Mouse (Mus musculus) limb, embryonic 11.5 days (tissue): Measurements from ENCODE around the gene Hip1. TPM values are rescaled to one million over a fixed set of nuclear protein-coding genes. Genes with fewer than 3 reads are reported as not detected.

Experiments
- ATAC-seq: fragments of 200-750 bp; cut with Nextera tagmentation; 2 replicates; pipeline ENCODE4 v1.8.0; 2017; ENCODE audit warnings: low read depth; ENCODE audit not compliant: insufficient number of reproducible peaks, low FRiP score, low TSS enrichment
- DNase-seq: peaks from one replicate; pipeline ENCODE4 v3.0.0-alpha.2; 2015; ENCODE audit warnings: low spot score
- H3K27ac ChIP-seq: fragments of 300-500 bp; sonication (generic); replicated peaks from 2 replicates; pipeline ENCODE4 v1.5.1; 2014; ENCODE audit warnings: low read depth, mild to moderate bottlenecking, low read length
- H3K27me3 ChIP-seq: fragments of 300-500 bp; sonication (generic); 2 replicates; pipeline ENCODE4 v1.6.1; 2014; ENCODE audit warnings: mild to moderate bottlenecking, low read length, mixed read lengths; ENCODE audit not compliant: control insufficient read depth, insufficient read depth
- H3K36me3 ChIP-seq: fragments of 300-500 bp; sonication (generic); 2 replicates; pipeline ENCODE4 v1.6.1; 2014; ENCODE audit warnings: mild to moderate bottlenecking, low read length, moderate library complexity, mixed read lengths; ENCODE audit not compliant: control insufficient read depth, insufficient read depth
- H3K4me1 ChIP-seq: fragments of 300-500 bp; sonication (generic); 2 replicates; pipeline ENCODE4 v1.6.1; 2014; ENCODE audit warnings: low read length, mixed read lengths; ENCODE audit not compliant: control insufficient read depth, insufficient read depth
- H3K4me2 ChIP-seq: fragments of 300-500 bp; sonication (generic); 2 replicates; pipeline ENCODE4 v1.6.1; 2014; ENCODE audit warnings: low read depth, mild to moderate bottlenecking, moderate library complexity; ENCODE audit not compliant: severe bottlenecking
- H3K4me3 ChIP-seq: fragments of 300-500 bp; sonication (generic); 2 replicates; pipeline ENCODE4 v1.5.1; 2014; ENCODE audit warnings: low read depth, low read length
- H3K9ac ChIP-seq: fragments of 300-500 bp; sonication (generic); 2 replicates; pipeline ENCODE4 v1.6.1; 2014; ENCODE audit warnings: mild to moderate bottlenecking, low read length
- H3K9me3 ChIP-seq: fragments of 300-500 bp; sonication (generic); 2 replicates; pipeline ENCODE4 v1.6.1; 2016; ENCODE audit warnings: low read length; ENCODE audit not compliant: control insufficient read depth
- WGBS: fragments of 180-500 bp; shearing (Covaris S2); extraction: QIAGEN DNeasy Blood & Tissue Kit; methylation state at CpG from one replicate; pipeline ENCODE4 v1.1.7; 2014; 5-methylcytosine and 5-hydroxymethylcytosine counted together
- polyA plus RNA-seq: library from polyadenylated mRNA; unstranded; fragments of >200 nt; fragmentation: Nextera tagmentation; extraction: Ambion mirVana; gene quantifications from 2 replicates; pipeline ENCODE4 v1.2.1, GENCODE M21; 2014

Hip1 gene
- polyA plus RNA-seq, 1 experiment from 2014 or later = 35.2 TPM

DNA sequence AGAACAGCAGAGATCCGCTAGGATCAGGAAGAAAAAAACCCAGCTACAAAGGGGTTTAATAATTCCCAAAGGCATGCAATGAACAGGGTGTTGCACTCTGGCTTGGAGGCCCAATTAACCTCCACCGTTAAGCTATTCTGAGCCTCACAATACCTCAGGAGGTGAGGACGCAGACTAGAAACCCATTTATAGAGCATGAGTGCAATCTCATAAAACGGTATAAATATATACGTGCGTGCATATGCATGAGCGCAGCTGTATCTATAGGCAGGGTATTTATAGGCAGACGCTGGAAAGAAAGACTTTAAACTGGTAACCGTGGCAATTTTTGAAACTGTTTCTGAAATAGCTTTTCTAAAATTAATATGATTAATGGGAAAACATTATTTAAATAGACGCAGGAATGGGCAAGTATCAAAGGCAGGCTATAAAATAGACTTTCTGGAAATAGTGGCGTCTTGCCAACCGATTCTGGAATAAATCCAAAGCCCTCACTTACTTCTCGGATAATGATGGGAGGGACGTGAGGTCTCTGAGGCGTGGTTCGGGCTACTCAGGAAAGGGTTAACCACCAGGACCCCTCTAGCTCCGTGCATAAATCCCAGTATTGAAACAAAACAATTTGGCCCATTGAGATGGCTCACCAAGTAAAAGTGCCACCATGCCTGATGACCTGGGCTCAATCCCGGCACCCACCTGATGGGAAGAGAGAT lies 37.2 kb downstream of the Hip1 start:
- Histone ChIP-seq H3K27me3 (no peaks in the 10 kb centered on the region), H3K9ac (no peak overlapping the region), H3K4me3 (no peak overlapping the region), H3K27ac (no peak overlapping the region), H3K36me3 (no peaks in the 10 kb centered on the region), H3K4me1 (no peaks in the 10 kb centered on the region), H3K9me3 (no peaks in the 10 kb centered on the region), H3K4me2 (no peak overlapping the region)
- DNase-seq = no peak
- no peak for ATAC-seq
- WGBS = 72% methylated on average over 18 of the region's 18 CpGs

DNA sequence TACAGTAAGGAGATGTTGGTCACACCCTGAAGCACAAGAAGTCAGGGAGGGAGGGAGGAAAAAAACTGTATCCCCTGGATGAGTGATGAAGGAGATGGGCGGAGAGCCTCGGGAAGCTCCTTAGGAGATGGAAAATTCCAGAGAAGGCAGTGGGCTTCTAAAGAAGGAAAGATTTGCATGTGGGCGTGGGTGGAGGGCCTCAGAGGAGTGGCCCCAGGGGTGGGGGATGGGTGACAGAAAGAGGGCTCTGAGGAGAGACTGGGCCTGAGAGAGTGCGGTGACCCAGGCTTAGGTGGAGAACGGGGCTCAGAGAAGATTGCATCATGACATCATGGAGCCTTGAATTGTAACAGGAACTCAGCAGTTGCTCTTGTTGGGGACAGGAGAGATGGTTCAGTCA lies 39.5 kb downstream of the Hip1 start:
- Histone ChIP-seq H3K27me3 (no peaks in the 10 kb centered on the region), H3K9ac (no peak overlapping the region), H3K9me3 (no peaks in the 10 kb centered on the region), H3K36me3 (no peaks in the 10 kb centered on the region), H3K4me3 (no peak overlapping the region), H3K4me1 (no peaks in the 10 kb centered on the region), H3K4me2 (no peak overlapping the region), H3K27ac (no peak overlapping the region)
- DNase-seq = no peak
- WGBS = 62% methylated on average over 5 of the region's 5 CpGs
- no peak for ATAC-seq

DNA sequence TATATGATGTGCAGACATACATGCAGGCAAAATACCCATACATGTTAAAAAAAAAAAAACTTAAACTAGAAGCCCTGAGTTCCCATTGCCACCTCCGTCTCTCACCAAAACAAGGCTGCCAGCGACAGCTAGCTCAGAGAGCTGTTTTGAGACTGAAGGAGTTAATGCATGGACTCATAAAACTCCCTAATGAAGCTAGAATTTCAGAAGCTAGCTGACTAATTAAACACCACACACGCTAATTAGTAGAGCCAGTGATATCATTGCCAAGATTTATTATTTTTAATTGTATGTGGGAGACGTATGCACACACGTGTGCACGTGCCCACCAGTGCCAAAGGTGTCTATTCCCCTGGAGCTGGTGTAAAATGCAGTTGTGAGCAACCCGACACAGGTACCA lies 42.0 kb downstream of the Hip1 start:
- Histone ChIP-seq H3K9ac (no peak overlapping the region), H3K36me3 (no peaks in the 10 kb centered on the region), H3K4me2 (no peak overlapping the region), H3K4me3 (no peak overlapping the region), H3K27ac (no peak overlapping the region), H3K27me3 (no peaks in the 10 kb centered on the region), H3K9me3 (no peaks in the 10 kb centered on the region), H3K4me1 (no peaks in the 10 kb centered on the region)
- DNase-seq = no peak
- ATAC-seq = no peak
- WGBS = 59% methylated on average over 7 of the region's 7 CpGs

DNA sequence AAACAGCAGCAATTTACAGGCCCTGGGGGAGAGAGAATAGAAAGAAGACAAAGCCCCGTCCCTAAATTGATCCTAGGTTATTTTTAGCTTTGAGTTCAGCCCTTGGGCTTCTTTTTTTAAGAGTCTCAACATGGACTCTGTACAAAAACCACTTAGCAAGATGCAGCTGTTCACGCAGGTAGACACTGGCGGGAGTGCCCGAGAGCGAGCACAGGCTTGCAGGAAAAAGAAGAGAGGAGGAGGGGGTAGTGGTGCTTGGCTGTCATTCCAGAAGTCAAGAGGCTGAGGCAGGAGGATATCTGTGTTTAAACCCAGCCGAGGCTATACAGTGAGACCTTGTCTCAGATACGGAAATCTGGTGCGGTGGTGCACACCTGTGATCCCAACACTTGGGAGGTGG lies 42.9 kb downstream of the Hip1 start:
- no peak for DNase-seq
- ATAC-seq = no peak
- Histone ChIP-seq H3K4me1 (no peaks in the 10 kb centered on the region), H3K4me3 (no peak overlapping the region), H3K9ac (no peak overlapping the region), H3K4me2 (no peak overlapping the region), H3K9me3 (no peaks in the 10 kb centered on the region), H3K27me3 (no peaks in the 10 kb centered on the region), H3K36me3 (no peaks in the 10 kb centered on the region), H3K27ac (no peak overlapping the region)
- WGBS = 75% methylated on average over 8 of the region's 8 CpGs

DNA sequence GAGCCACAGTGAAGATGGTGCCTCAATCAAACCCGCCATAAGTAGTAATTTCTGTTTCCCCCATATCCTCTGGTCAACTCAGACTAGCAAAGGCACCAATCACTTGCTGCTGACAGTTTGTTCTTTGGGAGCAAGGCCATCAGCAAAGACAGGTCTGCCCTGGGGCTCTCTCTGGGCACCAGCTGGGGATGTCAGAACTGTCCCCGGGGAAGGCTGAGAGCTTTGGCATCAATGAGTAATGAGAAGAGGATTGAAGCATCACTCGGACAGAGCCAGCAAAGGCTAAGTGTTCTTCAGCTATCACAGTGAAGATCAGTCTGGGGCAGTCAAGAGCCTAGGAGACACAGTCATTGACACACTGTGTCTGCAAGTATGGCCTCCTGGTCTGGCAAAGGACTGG lies 46.0 kb downstream of the Hip1 start:
- Histone ChIP-seq H3K4me1 (no peaks in the 10 kb centered on the region), H3K27me3 (no peaks in the 10 kb centered on the region), H3K27ac (no peak overlapping the region), H3K9ac (no peak overlapping the region), H3K4me2 (no peak overlapping the region), H3K36me3 (no peaks in the 10 kb centered on the region), H3K9me3 (no peaks in the 10 kb centered on the region), H3K4me3 (no peak overlapping the region)
- ATAC-seq (no peak), DNase-seq (no peak)
- WGBS = 86% methylated on average over 3 of the region's 3 CpGs

DNA sequence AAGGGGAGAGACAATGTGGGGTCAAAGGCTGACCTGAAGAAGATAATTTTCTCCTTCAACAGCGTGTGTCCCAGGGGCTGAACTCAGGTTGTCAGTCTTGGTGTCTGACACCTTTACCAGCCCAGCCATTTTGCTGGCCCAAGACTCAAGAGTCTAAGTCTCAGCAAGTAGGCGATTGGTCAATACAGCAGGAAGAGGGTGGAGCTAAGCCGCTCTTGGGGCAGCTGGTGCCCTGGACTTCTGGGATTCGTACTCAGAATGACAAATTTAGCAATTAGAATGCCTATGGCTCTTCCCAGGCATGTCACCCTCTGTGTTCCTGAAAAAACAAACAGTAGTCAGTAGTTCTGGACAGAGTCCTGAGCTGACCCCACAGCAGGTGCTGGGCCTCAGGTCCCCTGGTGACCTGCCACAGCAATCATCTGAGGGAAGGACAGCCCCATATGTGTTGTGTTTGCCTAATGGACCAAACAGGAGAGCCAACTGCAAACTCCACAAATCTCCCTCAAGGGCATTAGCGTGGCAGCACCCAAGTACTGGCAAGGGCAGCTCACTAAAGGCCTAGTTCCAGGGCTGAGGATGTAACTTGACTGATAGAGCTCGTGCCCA lies 47.5 kb downstream of the Hip1 start:
- 78% methylated on average over 6 of the region's 6 CpGs for WGBS
- DNase-seq = no peak
- Histone ChIP-seq H3K9ac (no peak overlapping the region), H3K36me3 (no peaks in the 10 kb centered on the region), H3K4me3 (no peak overlapping the region), H3K27ac (no peak overlapping the region), H3K9me3 (no peaks in the 10 kb centered on the region), H3K4me1 (no peaks in the 10 kb centered on the region), H3K27me3 (no peaks in the 10 kb centered on the region), H3K4me2 (no peak overlapping the region)
- ATAC-seq = no peak

DNA sequence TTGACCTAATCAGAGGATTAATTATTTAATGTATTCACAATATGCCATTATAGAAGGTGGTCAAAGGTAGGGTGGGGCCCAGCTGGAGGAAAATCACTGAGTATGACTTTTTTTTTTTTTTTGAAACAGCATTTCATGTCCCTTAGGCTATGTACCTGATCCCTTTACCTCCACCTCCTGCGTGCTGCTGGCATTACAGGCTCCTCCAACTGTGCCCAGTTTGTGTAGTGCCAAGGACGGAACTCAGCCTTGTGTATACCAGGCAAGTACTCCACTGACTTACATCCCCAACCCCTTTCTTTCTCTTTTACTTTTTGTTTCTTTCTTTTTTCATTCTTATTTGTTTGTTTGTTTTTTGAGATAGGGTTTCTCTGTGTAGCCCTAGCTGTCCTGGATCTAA lies 48.4 kb downstream of the Hip1 start:
- DNase-seq = no peak
- no peaks in the 10 kb centered on the region for H3K27me3 ChIP-seq
- ATAC-seq = no peak
- no peak overlapping the region for H3K27ac ChIP-seq
- H3K4me1 ChIP-seq = no peaks in the 10 kb centered on the region
- H3K4me3 ChIP-seq = no peak overlapping the region
- no peak overlapping the region for H3K4me2 ChIP-seq
- H3K9me3 ChIP-seq = no peaks in the 10 kb centered on the region
- H3K36me3 ChIP-seq = no peaks in the 10 kb centered on the region
- no peak overlapping the region for H3K9ac ChIP-seq
- WGBS = 74% methylated on average over 2 of the region's 2 CpGs

DNA sequence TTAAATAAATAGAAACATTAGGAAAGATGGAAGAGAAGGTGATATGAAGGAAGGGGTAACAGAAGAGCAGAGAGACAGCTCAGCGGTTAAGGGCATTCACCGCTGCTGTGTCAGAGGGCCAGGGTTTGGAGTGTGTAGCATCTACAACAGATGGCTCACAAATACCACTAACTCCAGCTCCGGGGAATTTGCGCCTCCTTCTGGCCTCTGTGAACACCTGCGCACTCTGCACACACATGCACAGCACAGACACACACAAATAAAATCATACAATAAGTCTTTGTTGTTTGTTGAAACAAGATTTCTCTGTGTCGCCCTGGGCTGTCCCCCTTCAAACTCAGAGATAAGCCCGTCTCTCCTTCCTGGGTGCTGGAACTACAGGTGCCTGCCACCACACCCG lies 49.4 kb downstream of the Hip1 start:
- ATAC-seq (no peak), DNase-seq (no peak)
- no peak overlapping the region for H3K27ac ChIP-seq
- H3K27me3 ChIP-seq = no peaks in the 10 kb centered on the region
- H3K4me2 ChIP-seq = no peak overlapping the region
- H3K9me3 ChIP-seq = no peaks in the 10 kb centered on the region
- H3K4me1 ChIP-seq = no peaks in the 10 kb centered on the region
- H3K36me3 ChIP-seq = no peaks in the 10 kb centered on the region
- H3K4me3 ChIP-seq = no peak overlapping the region
- no peak overlapping the region for H3K9ac ChIP-seq
- WGBS = 94% methylated on average over 8 of the region's 8 CpGs
